Mouse (Mus musculus): ENCODE results near the gene Rimbp2. TPM values are rescaled to one million over a fixed set of nuclear protein-coding genes. Genes with fewer than 3 reads are reported as not detected.

Rimbp2 gene
- polyA plus RNA-seq, 1 experiment from 2014 or later, result not detected

GRCm38 (mm10) chr5:128899971-128900370 lies 53.3 kb downstream of the Rimbp2 start:
- H3K9me3 ChIP-seq (ENCODE audit: low read length), result no peaks in the 10 kb centered on the region
- WGBS (ENCODE audit: insufficient replicate concordance), result 65% methylated on average over 13 of the region's 13 CpGs
- ATAC-seq, result no peak

DNA sequence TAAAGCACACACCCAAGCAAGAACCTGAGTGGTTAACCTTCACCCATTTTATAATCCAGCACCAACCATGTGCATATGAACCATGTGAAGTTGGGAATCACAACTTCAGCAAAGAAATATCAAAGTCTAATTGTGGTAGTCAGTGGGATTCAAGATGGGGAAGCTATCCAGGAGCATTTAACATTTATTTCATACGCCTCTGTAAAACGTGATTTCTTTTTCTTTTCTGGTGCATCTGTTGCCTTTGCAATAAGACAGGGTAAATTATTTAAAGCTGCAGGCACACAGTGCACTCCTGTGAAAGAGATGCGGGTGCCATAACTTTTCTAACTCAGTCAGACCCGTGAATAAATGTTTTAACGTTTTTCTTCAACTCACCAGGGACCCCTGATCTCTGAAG lies 58.4 kb downstream of the Rimbp2 start:
- no peak overlapping the region for H3K4me3 ChIP-seq (ENCODE audit: low read depth, low read length)
- H3K4me2 ChIP-seq (ENCODE audit: low read depth, low read length), result no peak overlapping the region
- no peaks in the 10 kb centered on the region for H3K9me3 ChIP-seq (ENCODE audit: low read length)
- WGBS (ENCODE audit: insufficient replicate concordance), result 66% methylated on average over 5 of the region's 5 CpGs
- H3K4me1 ChIP-seq (ENCODE audit: insufficient read depth), result no peaks in the 10 kb centered on the region
- no peak overlapping the region for H3K9ac ChIP-seq (replicated peaks)
- H3K36me3 ChIP-seq (replicated peaks; ENCODE audit: insufficient read depth, low read length), result no peaks in the 10 kb centered on the region
- no peak for ATAC-seq
- DNase-seq, result no peak
- no peaks in the 10 kb centered on the region for H3K27me3 ChIP-seq (ENCODE audit: insufficient read depth, low read length)
- TF ChIP-seq EP300 (IDR thresholded peaks at IDR 0.05; ENCODE audit: low read depth) (no peak), CTCF (IDR thresholded peaks at IDR 0.05; ENCODE audit: low read depth) (no peak)
- no peak overlapping the region for H3K27ac ChIP-seq (ENCODE audit: low read depth)

More at GRCm38 (mm10) chr5:128899971-128900370, 53.3 kb downstream of the Rimbp2 start:
- H3K27ac ChIP-seq (ENCODE audit: low read depth), result no peak overlapping the region
- no peak overlapping the region for H3K4me2 ChIP-seq (ENCODE audit: low read depth, low read length)
- no peak for DNase-seq
- no peak overlapping the region for H3K4me3 ChIP-seq (ENCODE audit: low read depth, low read length)
- TF ChIP-seq CTCF (IDR thresholded peaks at IDR 0.05; ENCODE audit: low read depth), result no peak
- TF ChIP-seq EP300 (IDR thresholded peaks at IDR 0.05; ENCODE audit: low read depth), result no peak
- no peaks in the 10 kb centered on the region for H3K27me3 ChIP-seq (ENCODE audit: insufficient read depth, low read length)
- no peaks in the 10 kb centered on the region for H3K4me1 ChIP-seq (ENCODE audit: insufficient read depth)
- H3K36me3 ChIP-seq (replicated peaks; ENCODE audit: insufficient read depth, low read length), result no peaks in the 10 kb centered on the region
- H3K9ac ChIP-seq (replicated peaks), result no peak overlapping the region

GRCm38 (mm10) chr5:128887546-128887945 lies 65.7 kb downstream of the Rimbp2 start:
- Histone ChIP-seq H3K4me3 (ENCODE audit: low read depth, low read length) (no peak overlapping the region), H3K9ac (replicated peaks) (no peak overlapping the region), H3K27ac (ENCODE audit: low read depth) (no peak overlapping the region), H3K4me2 (ENCODE audit: low read depth, low read length) (no peak overlapping the region), H3K27me3 (ENCODE audit: insufficient read depth, low read length) (no peaks in the 10 kb centered on the region), H3K9me3 (ENCODE audit: low read length) (no peaks in the 10 kb centered on the region), H3K36me3 (replicated peaks; ENCODE audit: insufficient read depth, low read length) (no peaks in the 10 kb centered on the region), H3K4me1 (ENCODE audit: insufficient read depth) (no peaks in the 10 kb centered on the region)
- no peak for TF ChIP-seq CTCF (IDR thresholded peaks at IDR 0.05; ENCODE audit: low read depth)
- ATAC-seq, result no peak
- DNase-seq, result no peak
- 71% methylated on average over 3 of the region's 3 CpGs for WGBS (ENCODE audit: insufficient replicate concordance)

GRCm38 (mm10) chr5:128884320-128884719 lies 69.0 kb downstream of the Rimbp2 start:
- Histone ChIP-seq H3K4me2 (ENCODE audit: low read depth, low read length) (no peak overlapping the region), H3K36me3 (replicated peaks; ENCODE audit: insufficient read depth, low read length) (no peaks in the 10 kb centered on the region), H3K4me1 (ENCODE audit: insufficient read depth) (no peaks in the 10 kb centered on the region), H3K9me3 (ENCODE audit: low read length) (no peaks in the 10 kb centered on the region), H3K27me3 (ENCODE audit: insufficient read depth, low read length) (no peaks in the 10 kb centered on the region), H3K27ac (ENCODE audit: low read depth) (no peak overlapping the region), H3K4me3 (ENCODE audit: low read depth, low read length) (no peak overlapping the region), H3K9ac (replicated peaks) (no peak overlapping the region)
- no peak for DNase-seq
- ATAC-seq, result no peak
- TF ChIP-seq CTCF (IDR thresholded peaks at IDR 0.05; ENCODE audit: low read depth) (no peak), EP300 (IDR thresholded peaks at IDR 0.05; ENCODE audit: low read depth) (no peak)
- WGBS (ENCODE audit: insufficient replicate concordance), result 69% methylated on average over 5 of the region's 5 CpGs

DNA sequence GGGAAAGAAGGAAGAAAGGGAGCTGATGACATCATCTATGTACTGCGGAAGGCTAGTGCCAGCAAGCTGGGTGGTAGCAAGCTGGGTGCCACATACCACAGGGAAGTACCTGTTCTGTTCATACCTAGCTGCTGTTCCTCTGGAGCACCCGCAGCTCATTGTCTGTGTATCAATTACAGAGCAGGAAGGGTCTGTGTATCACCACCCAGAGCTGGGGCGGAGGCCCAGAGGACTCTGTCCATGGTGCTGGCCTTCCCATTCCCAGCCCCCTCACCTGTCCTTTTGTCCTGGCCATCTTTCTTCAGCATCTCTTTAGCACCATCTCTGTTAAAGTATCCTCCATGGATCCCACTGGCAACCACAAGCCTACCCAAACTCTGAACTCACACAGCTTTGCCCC lies 74.2 kb downstream of the Rimbp2 start:
- no peak for ATAC-seq
- Histone ChIP-seq H3K4me1 (ENCODE audit: insufficient read depth) (no peaks in the 10 kb centered on the region), H3K4me3 (ENCODE audit: low read depth, low read length) (no peak overlapping the region), H3K9ac (replicated peaks) (no peak overlapping the region), H3K4me2 (ENCODE audit: low read depth, low read length) (no peak overlapping the region), H3K27me3 (ENCODE audit: insufficient read depth, low read length) (no peaks in the 10 kb centered on the region), H3K36me3 (replicated peaks; ENCODE audit: insufficient read depth, low read length) (no peaks in the 10 kb centered on the region), H3K27ac (ENCODE audit: low read depth) (no peak overlapping the region), H3K9me3 (ENCODE audit: low read length) (no peaks in the 10 kb centered on the region)
- 23% methylated on average over 3 of the region's 3 CpGs for WGBS (ENCODE audit: insufficient replicate concordance)
- TF ChIP-seq CTCF (IDR thresholded peaks at IDR 0.05; ENCODE audit: low read depth) (no peak), EP300 (IDR thresholded peaks at IDR 0.05; ENCODE audit: low read depth) (no peak)
- no peak for DNase-seq

- H3K4me1 ChIP-seq (ENCODE audit: insufficient read depth), result no peaks in the 10 kb centered on the region
- WGBS (ENCODE audit: insufficient replicate concordance), result 12% methylated on average over 16 of the region's 16 CpGs
- ATAC-seq, result no peak
- no peak for TF ChIP-seq CTCF (IDR thresholded peaks at IDR 0.05; ENCODE audit: low read depth)
- TF ChIP-seq EP300 (IDR thresholded peaks at IDR 0.05; ENCODE audit: low read depth), result no peak
- no peak overlapping the region for H3K27ac ChIP-seq (ENCODE audit: low read depth)
- no peaks in the 10 kb centered on the region for H3K36me3 ChIP-seq (replicated peaks; ENCODE audit: insufficient read depth, low read length)
- no peak overlapping the region for H3K9ac ChIP-seq (replicated peaks)
- no peak for DNase-seq
- no peaks in the 10 kb centered on the region for H3K27me3 ChIP-seq (ENCODE audit: insufficient read depth, low read length)
- no peak overlapping the region for H3K4me3 ChIP-seq (ENCODE audit: low read depth, low read length)
- H3K4me2 ChIP-seq (ENCODE audit: low read depth, low read length), result no peak overlapping the region
- no peaks in the 10 kb centered on the region for H3K9me3 ChIP-seq (ENCODE audit: low read length)
Measured at GRCm38 (mm10) chr5:128877425-128878035, 75.8 kb downstream of the Rimbp2 start.

DNA sequence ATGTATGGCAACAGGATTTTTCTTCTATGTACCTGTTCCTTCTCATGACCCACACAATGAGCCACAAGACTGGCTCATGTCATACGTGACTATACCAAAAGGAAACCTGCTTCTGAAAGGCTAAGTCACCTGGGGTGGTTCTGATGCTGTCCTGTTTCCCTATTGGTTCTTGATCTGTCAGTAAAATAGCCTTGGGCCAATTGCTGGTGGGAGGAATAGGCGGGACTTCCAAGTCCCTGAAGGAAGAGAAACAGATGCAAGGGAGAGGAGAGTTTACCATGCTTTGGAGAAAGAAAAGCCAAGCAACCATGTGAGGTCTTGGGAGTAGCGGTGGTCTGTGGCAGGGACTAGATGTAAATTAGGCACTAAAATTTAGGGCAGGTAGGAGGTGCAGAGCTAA lies 81.6 kb downstream of the Rimbp2 start:
- no peak for ATAC-seq
- TF ChIP-seq EP300 (IDR thresholded peaks at IDR 0.05; ENCODE audit: low read depth) (no peak), CTCF (IDR thresholded peaks at IDR 0.05; ENCODE audit: low read depth) (no peak)
- Histone ChIP-seq H3K36me3 (replicated peaks; ENCODE audit: insufficient read depth, low read length) (no peaks in the 10 kb centered on the region), H3K27me3 (ENCODE audit: insufficient read depth, low read length) (no peaks in the 10 kb centered on the region), H3K4me3 (ENCODE audit: low read depth, low read length) (no peak overlapping the region), H3K9ac (replicated peaks) (no peak overlapping the region), H3K27ac (ENCODE audit: low read depth) (no peak overlapping the region), H3K4me2 (ENCODE audit: low read depth, low read length) (no peak overlapping the region), H3K9me3 (ENCODE audit: low read length) (no peaks in the 10 kb centered on the region), H3K4me1 (ENCODE audit: insufficient read depth) (no peaks in the 10 kb centered on the region)
- DNase-seq, result no peak
- 63% methylated on average over 3 of the region's 3 CpGs for WGBS (ENCODE audit: insufficient replicate concordance)

All from liver, postnatal 0 days (tissue).